Mouse (Mus musculus) intestine, postnatal 0 days (tissue): ENCODE measurements around the gene Fam49a. TPM values are rescaled to one million over a fixed set of nuclear protein-coding genes. Genes with fewer than 3 reads are reported as not detected.

ENCODE experiments used
- ATAC-seq: fragments of 200-750 bp; cut with Nextera tagmentation; 2 replicates; pipeline ENCODE4 v1.8.0; 2017; ENCODE audit warnings: mild to moderate bottlenecking, moderate TSS enrichment, moderate library complexity
- H3K27ac ChIP-seq: fragments of 300-500 bp; sonication (generic); 2 replicates; pipeline ENCODE4 v1.5.1; 2014; ENCODE audit warnings: mild to moderate bottlenecking, low read depth, low read length, moderate library complexity
- H3K27me3 ChIP-seq: fragments of 300-500 bp; sonication (generic); replicated peaks from 2 replicates; pipeline ENCODE4 v1.6.1; 2014; ENCODE audit warnings: low read length, mixed read lengths; ENCODE audit not compliant: control insufficient read depth, insufficient read depth
- H3K36me3 ChIP-seq: fragments of 300-500 bp; sonication (generic); 2 replicates; pipeline ENCODE4 v1.6.1; 2014; ENCODE audit warnings: mild to moderate bottlenecking, moderate library complexity; ENCODE audit not compliant: control insufficient read depth, insufficient read depth
- H3K4me1 ChIP-seq: fragments of 300-500 bp; sonication (generic); replicated peaks from 2 replicates; pipeline ENCODE4 v1.6.1; 2014; ENCODE audit warnings: antibody characterized with exemption, low read length, mixed read lengths; ENCODE audit not compliant: control insufficient read depth, insufficient read depth
- H3K4me2 ChIP-seq: fragments of 300-500 bp; sonication (generic); replicated peaks from 2 replicates; pipeline ENCODE4 v1.6.1; 2014; ENCODE audit warnings: low read depth, mild to moderate bottlenecking, moderate library complexity
- H3K4me3 ChIP-seq: fragments of 300-500 bp; sonication (generic); 2 replicates; pipeline ENCODE4 v1.5.1; 2014; ENCODE audit warnings: low read depth, low read length
- H3K9ac ChIP-seq: fragments of 300-500 bp; sonication (generic); 2 replicates; pipeline ENCODE4 v1.6.1; 2014; ENCODE audit warnings: mild to moderate bottlenecking, low read depth, low read length
- H3K9me3 ChIP-seq: fragments of 300-500 bp; sonication (generic); 2 replicates; pipeline ENCODE4 v1.6.1; 2016; ENCODE audit warnings: mixed run types; ENCODE audit not compliant: control insufficient read depth
- CTCF ChIP-seq: sonication (generic); IDR thresholded peaks from 2 replicates; pipeline ENCODE4 v1.5.1; 2016; ENCODE audit warnings: low read depth, mild to moderate bottlenecking, control low read depth, antibody characterized with exemption, moderate library complexity
- WGBS: fragments of 180-500 bp; shearing (Covaris S2); extraction: QIAGEN DNeasy Blood & Tissue Kit; methylation state at CpG from one replicate; pipeline ENCODE4 v1.1.7; 2014; 5-methylcytosine and 5-hydroxymethylcytosine counted together
- polyA plus RNA-seq: library from polyadenylated mRNA; unstranded; fragments of >200 nt; fragmentation: Nextera tagmentation; extraction: Ambion mirVana; gene quantifications from 2 replicates; pipeline ENCODE4 v1.2.1, GENCODE M21; 2015

Fam49a gene
- polyA plus RNA-seq, 1 experiment from 2014 or later, result 4.2 TPM

- no peaks in the 10 kb centered on the region for H3K4me1 ChIP-seq
- 83% methylated on average over 10 of the region's 10 CpGs for WGBS
- H3K4me2 ChIP-seq, result no peak overlapping the region
- H3K27me3 ChIP-seq, result no peaks in the 10 kb centered on the region
- no peak overlapping the region for H3K9ac ChIP-seq
- no peaks in the 10 kb centered on the region for H3K9me3 ChIP-seq
- no peak for TF ChIP-seq CTCF
- no peak overlapping the region for H3K27ac ChIP-seq
- ATAC-seq, result no peak
- no peaks in the 10 kb centered on the region for H3K36me3 ChIP-seq
- H3K4me3 ChIP-seq, result no peak overlapping the region
Measured at GRCm38 (mm10) chr12:12283702-12284288, 21.9 kb downstream of the Fam49a start.

GRCm38 (mm10) chr12:12284521-12284920 lies 22.6 kb downstream of the Fam49a start:
- no peak overlapping the region for H3K4me3 ChIP-seq
- no peaks in the 10 kb centered on the region for H3K36me3 ChIP-seq
- H3K4me2 ChIP-seq, result no peak overlapping the region
- no peak overlapping the region for H3K27ac ChIP-seq
- no peaks in the 10 kb centered on the region for H3K4me1 ChIP-seq
- 73% methylated on average over 6 of the region's 6 CpGs for WGBS
- TF ChIP-seq CTCF, result no peak
- H3K9me3 ChIP-seq, result no peaks in the 10 kb centered on the region
- no peak for ATAC-seq
- H3K9ac ChIP-seq, result no peak overlapping the region
- H3K27me3 ChIP-seq, result no peaks in the 10 kb centered on the region

DNA sequence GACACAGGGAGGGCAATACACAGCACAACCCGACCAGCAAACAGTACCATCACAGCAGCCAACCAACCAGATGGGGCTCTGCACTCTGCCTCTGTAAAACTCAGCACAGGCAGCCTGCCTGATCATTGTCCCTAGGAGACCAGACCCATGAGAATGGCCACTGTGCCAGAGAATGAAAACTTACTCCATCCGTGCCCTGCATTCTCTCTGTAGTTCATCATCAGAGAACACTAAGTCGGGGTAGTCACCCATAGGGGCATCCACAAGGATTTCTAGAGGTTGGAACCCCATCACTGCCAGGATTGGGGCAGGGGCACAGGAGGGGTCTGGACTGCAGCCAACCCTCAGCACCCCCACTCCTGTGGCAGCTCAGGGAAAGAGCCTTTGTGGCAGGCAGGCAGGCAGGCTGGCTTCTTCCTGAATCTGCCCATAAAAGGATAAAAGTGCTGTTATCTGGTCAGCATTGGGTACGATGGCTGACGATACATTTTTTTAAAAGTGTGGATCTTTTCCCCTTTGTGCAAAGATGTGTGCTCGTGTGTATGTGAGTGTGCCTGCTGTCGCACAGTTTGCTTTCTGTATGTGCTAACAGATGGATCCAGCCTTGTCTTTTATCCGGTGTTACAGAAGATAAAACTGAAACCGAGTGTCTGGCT lies 25.3 kb downstream of the Fam49a start:
- Histone ChIP-seq H3K9ac (no peak overlapping the region), H3K9me3 (no peaks in the 10 kb centered on the region), H3K4me3 (no peak overlapping the region), H3K4me1 (no peaks in the 10 kb centered on the region), H3K36me3 (no peaks in the 10 kb centered on the region), H3K4me2 (peak overlapping the region; percentile 18; the same call in 1 of the 2 replicates), H3K27ac (no peak overlapping the region), H3K27me3 (no peaks in the 10 kb centered on the region)
- no peak for TF ChIP-seq CTCF
- 44% methylated on average over 9 of the region's 9 CpGs for WGBS
- ATAC-seq, result no peak

GRCm38 (mm10) chr12:12287787-12288132 lies 25.8 kb downstream of the Fam49a start:
- no peak for TF ChIP-seq CTCF
- H3K27ac ChIP-seq, result no peak overlapping the region
- no peaks in the 10 kb centered on the region for H3K4me1 ChIP-seq
- no peaks in the 10 kb centered on the region for H3K27me3 ChIP-seq
- H3K36me3 ChIP-seq, result no peaks in the 10 kb centered on the region
- H3K4me3 ChIP-seq, result no peak overlapping the region
- peak overlapping the region; percentile 18; the same call in 1 of the 2 replicates for H3K4me2 ChIP-seq
- no peak for ATAC-seq
- no peaks in the 10 kb centered on the region for H3K9me3 ChIP-seq
- 68% methylated on average over 6 of the region's 6 CpGs for WGBS
- no peak overlapping the region for H3K9ac ChIP-seq

DNA sequence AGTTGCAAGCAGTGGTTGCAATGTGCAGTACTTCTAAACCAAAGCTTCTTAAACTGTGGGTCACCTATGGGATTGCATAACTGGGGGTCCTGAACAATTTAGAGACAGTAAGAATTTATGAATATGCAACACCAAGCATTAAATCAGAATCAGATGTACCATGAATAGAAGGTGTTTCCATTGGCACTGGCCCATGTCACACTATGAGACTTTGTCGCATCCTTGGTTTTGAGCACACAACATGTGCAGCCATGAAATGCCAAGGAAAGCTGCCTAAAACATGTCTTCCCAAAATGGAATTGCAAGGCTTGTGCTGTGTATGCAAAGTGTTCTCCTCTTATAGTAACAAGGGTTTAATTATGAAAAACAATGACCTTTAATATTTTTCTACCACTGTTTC lies 26.6 kb downstream of the Fam49a start:
- ATAC-seq, result no peak
- WGBS, result 97% methylated on average over 1 of the region's 1 CpGs
- TF ChIP-seq CTCF, result no peak
- Histone ChIP-seq H3K9me3 (no peaks in the 10 kb centered on the region), H3K27me3 (no peaks in the 10 kb centered on the region), H3K9ac (no peak overlapping the region), H3K4me2 (no peak overlapping the region), H3K36me3 (no peaks in the 10 kb centered on the region), H3K4me1 (no peaks in the 10 kb centered on the region), H3K4me3 (no peak overlapping the region), H3K27ac (no peak overlapping the region)

- Histone ChIP-seq H3K9ac (no peak overlapping the region), H3K27ac (no peak overlapping the region), H3K27me3 (no peaks in the 10 kb centered on the region), H3K4me1 (no peaks in the 10 kb centered on the region), H3K4me3 (no peak overlapping the region), H3K9me3 (no peaks in the 10 kb centered on the region), H3K4me2 (no peak overlapping the region), H3K36me3 (no peaks in the 10 kb centered on the region)
- no peak for TF ChIP-seq CTCF
- no peak for ATAC-seq
- WGBS, result 72% methylated on average over 3 of the region's 3 CpGs
Measured at GRCm38 (mm10) chr12:12289636-12290035, 27.7 kb downstream of the Fam49a start.
